Mouse (Mus musculus) thymus, postnatal 4 days (tissue): Measurements from ENCODE around the gene Nans.

Source experiments
- DNase-seq: peaks from one replicate; pipeline ENCODE4 v3.0.0; 2021

Gene Nans

DNA sequence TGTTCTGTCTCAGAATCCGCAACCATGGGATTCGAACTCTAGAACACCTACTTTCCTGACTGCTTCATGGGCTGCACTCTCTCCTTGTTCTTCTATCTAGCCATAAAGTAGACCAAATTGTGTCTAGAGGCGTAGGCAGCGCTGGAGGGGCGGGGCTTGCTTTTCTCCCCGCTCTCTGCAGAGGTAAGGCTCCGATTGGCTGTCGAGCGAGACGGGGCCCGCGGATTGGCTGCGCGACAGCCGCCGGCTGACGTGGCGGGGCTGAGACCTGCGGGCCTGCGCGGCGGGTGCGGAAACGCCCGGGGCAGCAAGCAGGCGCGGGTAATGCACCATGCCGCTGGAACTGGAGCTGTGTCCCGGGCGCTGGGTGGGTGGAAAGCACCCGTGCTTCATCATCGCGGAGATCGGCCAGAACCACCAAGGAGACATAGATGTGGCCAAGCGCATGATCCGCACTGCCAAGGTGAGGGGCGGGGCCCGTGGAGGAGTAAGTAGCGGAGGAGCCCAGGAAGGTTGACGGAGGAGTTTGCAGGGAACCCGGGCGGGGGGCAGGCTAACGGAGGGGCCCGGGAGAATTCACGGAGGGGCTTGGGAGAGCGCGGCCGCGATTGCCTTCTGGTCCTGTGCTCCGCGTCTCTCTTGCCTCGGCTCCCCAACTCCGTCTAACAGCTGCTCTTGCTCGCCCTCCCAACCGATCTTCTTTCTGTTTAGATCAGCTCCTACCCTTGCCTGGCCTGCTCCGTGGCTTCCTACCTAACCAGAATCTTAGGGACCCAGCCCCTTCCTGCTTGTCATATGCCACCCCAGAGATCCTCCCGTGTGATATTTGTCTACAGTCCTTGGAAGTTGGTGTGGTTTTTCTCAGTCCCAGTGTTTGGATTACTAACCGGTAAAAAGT lies at the start of gene Nans:
Gene Nans (plus strand): TSS at position 221 of the 898 bp plus-strand sequence.
- peak; percentile 98 for DNase-seq

DNA sequence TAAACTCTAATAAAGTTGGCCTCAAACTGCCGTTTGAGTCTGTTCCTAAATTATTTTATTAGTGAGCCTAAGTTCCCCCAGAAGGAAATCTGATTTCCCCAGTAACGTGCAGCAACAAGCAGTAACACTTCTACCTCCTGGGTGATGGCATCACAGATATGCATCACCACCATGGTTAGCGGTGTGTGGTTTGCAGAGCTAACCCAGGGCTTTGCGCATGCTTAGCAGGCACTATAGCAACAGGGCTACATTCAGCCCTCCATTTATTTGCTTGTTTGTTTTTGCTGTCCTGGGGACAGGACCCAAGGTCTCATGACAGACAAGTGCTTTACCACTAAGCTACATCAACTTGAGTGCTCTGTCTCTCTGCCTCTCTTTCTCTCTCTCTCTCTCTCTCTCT lies 46.5 kb upstream of the Nans start:
- peak; percentile 52 for DNase-seq

DNA sequence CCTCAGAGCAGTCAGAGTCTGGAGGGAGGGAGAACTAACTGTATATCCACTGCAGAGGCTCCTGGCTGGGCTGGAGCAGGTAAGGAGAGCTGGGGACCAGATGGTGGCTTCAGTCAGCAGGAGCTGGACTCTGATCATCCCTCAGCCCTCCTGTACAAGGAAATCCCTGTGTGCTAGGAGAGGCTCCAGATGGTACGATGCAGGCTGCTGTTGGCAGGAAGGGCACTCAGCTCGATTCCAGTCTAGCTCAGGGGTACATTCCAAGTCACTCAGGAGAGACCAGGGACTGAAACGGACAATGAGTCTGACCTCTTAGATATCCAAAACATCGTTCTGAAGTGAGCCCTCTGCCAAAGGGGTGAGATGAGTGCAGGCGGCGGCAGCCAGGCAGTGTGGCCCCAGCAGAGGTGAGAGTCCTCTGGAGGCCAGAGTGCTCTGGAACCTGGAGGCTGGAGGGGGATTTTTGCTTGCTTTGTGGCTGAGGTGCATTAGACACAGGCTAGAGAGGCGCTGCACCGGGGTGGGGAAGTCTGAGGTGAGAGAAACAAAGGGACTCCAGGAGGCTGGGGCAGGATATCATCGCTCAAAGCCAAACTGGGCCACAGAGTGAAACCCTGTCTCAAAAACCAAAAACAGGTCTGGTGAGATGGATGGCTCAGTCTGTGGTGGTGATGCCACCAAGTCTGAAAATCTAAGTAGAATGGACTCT lies 43.7 kb upstream of the Nans start:
- peak; percentile 62 for DNase-seq

DNA sequence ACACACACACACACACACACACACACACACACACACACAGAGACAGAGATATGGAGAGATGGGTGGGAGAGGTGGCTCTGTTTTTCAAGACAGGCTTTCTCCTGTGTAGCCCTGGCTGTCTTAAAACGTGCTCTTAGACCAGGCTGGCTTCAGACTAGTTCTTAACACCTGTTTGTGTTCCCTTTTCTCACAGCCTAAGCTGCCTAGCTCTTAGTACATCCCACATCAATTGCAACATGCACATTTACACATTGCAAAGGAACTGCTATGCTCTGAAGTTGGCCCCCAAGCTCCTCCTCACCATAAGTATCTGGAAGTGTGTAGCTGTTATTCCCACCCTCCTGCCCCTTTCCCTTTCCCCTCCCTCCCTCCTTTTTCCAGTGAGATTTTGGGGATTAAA lies 41.6 kb upstream of the Nans start:
- peak; percentile 37 for DNase-seq

DNA sequence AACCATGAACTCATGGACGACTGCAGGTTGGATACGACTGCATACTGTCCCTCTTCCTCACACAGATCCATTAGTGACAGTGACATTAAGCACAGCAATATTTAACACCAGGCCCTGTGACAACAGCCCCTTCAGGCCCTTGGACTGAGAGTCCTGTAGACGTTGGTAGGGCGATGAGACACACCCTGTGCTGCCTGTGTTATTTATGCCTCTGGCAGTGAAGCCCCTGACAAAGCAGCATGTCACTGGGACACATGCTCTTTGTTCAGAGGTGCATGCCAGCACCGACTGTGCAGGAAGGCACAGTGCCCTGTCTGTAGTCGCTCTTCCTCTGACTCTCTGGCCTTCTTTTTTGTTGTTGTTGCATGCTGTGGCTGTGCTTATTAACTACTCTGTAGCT lies 40.2 kb upstream of the Nans start:
- peak; percentile 63 for DNase-seq

DNA sequence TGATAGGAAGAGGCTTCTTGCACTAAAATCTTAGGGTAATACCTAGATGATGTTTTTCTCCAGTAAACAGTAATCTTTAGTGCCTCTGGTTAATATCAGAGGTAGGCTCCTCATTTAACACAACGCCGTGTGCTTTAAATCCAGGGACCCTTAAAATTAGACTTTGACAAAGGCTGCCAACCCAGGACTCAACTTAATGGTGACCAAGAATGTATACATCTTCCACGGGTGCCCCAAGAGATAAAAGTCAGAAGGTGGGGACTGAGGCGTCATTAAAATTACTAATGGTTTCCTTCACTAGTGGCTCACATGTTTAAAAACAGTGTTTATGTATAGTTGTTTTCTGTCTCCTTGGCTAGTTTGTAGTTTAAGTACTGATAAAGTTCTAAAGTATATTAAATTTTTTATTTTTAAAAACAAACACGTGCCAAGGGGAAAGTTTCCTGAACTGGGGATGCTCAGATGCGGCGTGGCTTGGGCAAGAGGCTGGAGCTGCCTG lies 39.0 kb upstream of the Nans start:
- DNase-seq: no peak

DNA sequence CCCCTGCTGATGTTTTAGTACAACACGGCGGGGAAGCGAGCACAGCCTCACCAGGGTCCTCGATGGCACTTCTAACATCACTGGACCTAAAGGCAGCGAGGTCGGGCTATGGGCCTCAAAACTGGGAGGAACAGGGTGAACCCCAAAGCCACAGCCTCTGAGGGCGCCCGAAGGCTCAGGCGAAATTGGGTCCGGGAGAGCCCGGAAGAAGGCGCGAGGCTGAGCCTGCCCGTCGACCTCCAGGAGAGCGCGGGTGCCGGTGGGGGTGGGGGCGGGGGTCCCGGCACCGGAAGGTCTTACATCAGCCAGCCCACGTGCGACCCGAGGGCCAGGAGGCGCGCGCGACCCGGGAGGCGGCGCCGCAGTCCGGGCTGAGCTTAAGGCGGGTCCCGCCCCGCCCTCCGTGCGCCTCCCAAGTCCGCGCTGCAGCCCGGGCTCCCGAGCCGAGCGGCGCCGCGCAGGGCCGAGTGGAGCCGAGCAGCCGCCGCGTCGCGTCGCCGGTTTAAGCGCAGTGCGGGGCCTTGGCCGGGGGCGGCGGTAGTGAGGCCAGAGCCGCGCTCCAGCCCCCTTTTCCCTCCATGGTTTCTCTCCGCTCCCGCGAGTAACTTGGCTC lies 38.4 kb upstream of the Nans start, which contains the start of gene Anp32b:
Gene Anp32b (plus strand): TSS at position 384 of the 613 bp plus-strand sequence.
- DNase-seq: peak; percentile 98

DNA sequence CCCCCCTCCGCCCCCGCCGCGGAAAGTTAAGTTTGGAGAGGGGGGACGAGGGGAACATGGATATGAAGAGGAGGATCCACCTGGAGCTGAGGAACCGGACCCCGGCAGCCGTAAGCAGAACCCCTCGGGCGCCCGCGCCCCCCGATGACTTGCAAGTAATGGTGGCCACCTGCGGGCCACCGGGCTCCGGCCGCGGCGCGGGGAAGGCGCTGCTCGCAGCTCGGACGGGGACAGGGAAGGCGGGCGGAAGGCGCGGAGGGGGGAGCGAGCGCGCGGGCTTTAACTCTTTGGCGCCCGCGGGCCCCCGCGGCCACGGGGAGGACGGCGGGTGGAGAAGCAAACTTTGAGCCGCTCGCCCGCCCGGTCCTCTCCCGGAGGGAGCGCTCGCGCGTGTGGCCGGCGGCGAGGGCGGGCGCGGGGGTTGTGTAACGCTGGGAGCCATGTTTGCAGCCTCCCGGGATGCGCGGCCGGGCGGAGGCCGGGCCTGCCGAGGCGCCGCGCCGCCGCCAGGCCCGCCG lies 37.7 kb upstream of the Nans start:
- peak; percentile 86 for DNase-seq

DNA sequence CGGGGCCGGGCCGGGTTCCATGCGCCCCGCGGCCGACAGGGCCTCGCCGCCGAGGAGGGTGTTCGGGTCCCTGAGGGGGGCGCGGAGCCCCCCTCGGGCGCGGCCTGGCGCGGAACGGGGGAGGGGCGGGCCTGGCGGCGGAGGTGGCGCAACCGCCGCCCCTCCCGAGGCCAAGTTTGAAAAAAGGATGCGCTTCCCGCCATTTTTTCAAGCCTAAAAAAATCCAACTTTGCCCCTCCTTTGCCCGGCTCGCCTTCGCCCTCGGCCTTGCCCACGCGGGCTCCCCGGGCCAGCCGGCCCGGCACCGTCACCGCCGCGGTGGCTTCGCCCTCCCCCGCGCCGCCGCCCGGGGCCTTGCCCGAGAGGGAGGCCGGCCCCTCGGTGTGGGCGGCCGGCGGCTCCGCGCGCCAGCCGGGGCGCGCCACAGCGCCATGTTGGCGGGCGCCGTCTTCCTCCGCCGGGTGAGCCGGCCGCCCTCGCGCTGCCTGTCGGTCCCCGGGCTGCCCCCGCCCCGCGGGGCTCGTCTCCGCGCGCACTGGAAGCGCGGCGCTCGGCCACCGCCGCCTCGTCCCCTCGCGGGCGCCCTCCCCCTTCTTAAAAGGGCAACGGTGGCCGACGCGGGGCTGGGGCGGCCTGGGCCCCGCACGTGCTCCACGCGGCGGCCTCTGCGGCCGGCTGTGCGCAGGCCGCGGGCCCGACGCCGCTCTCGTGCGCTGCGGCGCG lies 37.1 kb upstream of the Nans start:
- DNase-seq: peak; percentile 83

DNA sequence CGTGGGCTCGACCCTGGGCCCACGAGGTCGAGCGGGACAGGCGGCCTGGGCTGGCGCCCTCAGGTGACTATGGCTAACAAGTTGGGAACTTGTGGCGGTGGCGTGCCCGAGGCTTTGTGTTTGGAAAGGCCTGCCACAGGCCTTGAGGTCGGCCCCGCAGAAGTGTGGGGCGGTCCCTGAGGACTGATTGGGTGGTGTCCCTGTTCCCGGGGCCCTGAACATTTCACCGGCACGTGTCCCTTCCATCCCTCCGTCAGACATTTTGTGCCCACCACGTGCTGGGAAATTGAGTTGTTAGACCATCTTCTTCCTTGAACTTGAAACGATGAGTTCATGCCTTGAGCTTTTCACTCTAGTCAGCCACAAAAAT lies 36.6 kb upstream of the Nans start:
- peak; percentile 70 for DNase-seq

DNA sequence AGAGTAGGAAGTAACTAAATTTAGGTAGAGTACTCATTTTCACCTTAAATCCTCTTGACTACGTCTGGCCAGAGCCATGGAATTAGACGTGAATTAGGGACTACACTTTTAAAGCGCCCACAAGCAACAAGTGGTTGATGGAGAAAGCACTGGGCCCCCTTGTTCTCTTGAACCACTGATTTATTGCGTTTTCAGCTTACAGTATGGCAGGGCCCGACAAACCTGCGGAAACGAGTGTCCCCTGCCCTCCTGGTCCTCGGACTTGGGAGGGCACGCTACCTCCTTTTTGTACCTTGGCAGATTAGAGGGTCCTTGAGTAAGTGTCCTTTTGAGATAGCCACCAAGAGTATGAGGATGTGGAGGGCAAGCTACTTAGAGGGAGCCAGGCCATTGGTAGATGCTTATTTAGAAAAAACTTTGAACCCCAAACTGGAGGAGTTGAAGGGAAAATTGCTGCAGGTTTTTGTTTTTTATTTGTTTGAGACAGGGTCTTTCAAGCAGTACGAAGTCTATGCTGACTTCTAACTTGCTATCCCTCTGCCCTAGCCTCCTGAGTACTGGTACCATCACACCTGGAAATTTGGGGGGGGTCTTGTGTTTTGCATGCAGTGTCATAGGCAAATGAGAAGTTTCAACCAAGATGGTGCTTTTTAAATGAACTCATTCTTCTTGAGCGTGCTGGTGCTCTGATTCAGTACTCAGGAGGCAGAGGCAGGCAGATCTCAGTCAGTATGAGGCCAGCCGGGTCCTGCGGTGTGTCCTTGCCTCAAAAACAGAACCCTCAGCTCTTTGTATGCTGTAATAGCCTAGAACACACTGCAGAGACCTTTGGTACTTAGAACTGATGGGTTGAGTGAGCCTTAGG lies 36.0 kb upstream of the Nans start:
- peak; percentile 29 for DNase-seq

DNA sequence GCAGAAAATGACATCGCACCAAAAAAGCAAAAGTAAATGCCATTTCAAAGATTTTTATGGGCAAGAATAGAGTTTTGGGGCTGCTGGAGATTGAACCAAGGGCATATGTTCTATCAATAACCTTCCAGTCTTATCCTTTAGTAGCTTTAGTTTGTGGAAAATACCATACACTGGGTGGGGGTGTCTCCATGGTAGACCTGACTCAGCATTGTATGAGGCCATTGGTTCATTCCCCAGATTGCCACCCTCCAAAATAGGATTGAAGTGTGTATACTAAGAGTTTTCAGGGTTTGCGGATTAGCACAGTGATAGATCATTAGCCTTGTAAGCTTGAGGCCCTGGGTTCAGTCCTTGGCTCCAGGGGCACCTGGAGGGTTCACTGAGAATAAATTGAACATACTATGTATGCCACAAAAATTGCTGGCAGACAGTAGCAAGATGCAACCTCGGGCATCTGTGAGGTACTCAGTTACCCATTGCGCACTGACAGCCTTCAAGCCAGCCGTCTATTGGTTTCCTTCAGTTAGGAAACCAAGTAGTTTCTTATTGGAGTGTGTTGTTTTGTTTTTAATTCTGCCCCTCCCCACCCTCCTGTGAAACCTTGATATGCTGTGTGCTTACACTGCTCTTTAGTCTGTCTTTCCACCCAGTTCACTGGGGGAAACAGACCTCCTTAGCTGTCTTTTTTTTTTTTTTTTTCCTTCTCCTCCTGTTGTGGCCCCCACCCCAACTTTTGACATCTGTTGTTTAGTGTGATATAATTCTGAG lies 34.8 kb upstream of the Nans start:
- peak; percentile 29 for DNase-seq

DNA sequence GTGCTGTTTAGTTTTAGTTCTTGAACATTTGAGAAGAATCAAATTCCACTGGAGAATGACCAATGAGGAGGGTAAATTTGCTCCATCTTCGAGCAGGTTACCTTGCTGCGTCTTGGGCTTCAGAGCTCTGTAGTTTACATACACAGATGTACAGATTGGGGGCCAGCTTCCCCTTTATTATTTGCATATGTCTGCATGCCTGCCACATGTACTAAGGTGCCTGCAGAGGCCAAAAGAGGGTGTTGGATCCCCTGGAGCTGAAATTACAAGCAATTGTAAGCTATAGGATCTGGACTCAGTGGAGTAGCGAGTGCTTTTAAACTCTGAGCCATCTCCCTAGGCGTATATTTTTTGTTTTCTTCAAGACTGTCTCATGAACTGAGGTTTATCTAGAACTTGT lies 32.3 kb upstream of the Nans start:
- DNase-seq: no peak

DNA sequence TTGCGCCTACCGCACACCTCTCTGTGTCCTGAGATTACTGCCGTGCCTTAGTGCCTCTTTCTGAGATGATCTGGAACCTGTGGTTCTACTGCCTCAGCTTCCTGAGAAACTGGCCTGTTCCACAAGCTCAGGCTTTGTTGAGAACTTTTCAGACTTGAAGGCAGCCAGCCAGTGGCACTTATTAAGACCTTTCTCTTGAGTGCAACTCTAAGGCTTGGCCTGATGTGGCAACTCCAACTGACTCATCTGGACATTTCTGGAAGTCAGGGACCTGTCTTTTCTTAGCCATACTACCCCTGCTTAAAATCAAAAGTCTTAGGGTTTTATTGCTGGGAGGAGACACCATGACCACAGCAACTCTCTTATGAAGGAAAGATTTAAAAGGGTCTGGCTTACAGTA lies 31.9 kb upstream of the Nans start:
- no peak for DNase-seq

DNA sequence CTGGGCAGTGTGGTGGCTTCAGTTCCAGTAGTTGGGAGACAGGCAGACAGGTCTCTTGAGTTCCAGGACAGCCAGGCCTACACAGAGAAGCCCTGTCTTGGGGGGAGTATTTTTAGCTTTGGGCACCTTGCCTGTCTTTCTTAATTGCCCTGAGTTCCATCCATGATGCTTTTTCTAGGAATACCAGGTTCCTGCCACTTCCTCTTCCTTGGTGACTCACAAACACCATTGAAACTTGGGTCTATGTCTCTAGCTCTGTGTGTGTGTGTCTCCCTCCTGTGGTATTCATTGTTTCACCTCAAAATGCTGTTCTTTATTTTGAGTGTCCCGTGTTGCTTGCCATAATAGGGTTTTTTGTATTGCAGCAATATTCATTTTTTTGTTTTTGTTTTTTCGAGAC lies 30.6 kb upstream of the Nans start:
- no peak for DNase-seq

DNA sequence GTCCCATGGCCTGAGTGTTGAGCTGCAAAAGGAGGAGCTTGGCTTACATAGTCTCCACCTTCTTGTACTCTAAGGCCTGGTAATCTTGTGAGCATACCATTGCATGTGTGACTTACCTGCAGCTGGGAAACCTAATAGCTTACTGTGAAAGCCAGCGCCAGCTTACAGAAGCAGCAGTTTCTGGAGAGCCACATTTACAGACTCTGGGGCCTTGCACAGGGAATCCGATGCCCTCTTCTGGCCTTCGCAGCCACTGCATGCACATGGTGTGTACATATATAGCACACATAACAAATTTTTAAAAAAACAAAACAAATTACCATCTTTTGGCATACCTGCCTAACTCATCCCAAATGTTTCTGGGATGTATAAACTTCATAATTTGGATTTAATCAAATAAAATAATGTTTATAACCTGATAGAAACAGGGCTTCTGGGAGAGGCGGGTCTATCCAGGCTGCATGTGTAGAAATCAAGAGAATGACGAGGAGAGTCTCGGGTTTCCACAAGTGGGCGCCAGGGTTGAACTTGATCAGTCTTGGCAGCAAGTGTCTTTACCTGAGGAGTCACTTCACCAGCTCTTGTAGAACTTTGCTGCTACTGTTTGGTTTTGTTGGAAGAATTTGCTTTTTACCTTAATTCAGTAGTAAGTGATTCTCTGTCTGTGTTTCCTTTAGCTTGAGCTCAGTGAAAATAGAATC lies 25.8 kb upstream of the Nans start:
- peak; percentile 89 for DNase-seq

DNA sequence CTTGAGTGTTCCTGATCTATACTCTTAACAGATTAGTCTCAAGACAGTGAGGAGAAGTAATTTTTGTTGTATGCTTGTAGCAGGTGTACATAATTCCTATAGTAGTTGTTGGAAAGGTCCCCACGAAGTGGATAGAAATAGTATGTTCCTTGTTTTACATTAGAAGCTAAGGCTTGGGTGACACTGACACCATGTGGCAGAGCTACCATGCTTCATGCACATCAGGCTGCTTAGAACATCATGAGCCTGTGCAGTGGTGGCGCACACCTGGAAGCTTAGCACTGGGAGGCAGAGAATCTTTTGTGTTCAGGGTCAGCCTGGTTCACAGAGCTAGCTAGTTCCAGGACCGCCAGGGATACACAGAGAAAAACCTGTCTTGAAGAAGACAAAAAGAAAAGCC lies 23.3 kb upstream of the Nans start:
- DNase-seq: peak; percentile 42

DNA sequence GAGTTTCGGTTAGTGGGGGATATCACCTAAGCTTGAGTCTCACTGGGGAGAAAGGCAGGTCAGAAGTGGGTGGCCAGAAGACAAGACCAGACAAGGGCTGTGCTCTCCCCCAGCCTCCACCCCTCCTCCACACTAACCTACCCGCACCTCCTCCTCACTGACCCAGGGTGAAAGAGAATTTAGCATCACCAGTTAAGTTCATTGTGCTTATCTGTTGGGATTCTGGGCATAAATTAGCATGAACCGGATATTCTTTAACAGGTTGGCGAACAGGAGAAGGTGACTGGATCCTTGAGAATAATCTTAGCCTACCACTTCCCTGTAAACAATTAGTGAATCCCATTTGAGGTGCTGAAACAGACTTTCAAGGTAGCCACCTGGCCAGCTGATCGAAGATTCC lies 13.9 kb upstream of the Nans start:
- DNase-seq: no peak

DNA sequence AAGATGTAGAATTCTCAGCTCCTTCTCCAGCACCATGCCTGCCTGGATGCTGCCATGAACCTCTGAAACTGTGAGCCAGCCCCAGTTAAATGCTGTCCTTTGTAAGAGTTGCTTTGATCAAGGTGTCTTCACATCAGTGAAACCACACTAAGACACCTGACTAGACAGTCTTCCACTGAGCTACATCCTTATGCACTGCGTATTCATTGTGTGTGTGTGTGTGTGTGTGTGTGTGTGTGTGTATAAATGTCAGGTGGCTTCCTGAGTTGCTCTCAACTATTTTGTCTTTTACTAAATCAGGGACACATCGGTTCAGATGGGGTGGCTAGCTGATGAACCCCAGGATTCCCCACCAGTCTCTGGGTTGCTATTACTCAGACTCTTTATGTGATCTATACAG lies 10.0 kb upstream of the Nans start:
- no peak for DNase-seq
